Mouse (Mus musculus) left cerebral cortex, adult 8-10 months (tissue): ENCODE results near the gene Ncam2. TPM values are rescaled to one million over a fixed set of nuclear protein-coding genes. Genes with fewer than 3 reads are reported as not detected.

Source experiments
- DNase-seq, 2 experiments: peaks; one replicate each; pipeline ENCODE4 v3.0.0; 2022; ENCODE audit warnings: low spot score in 2 of 2
- total RNA-seq, 4 experiments: library from RNA; stranded (reverse); gene quantifications; 2 replicates each; pipeline ENCODE4 v1.2.4; 2022

The Ncam2 gene
- total RNA-seq: 10 to 100 TPM; 71.5 to 84.0 (median 74.9) TPM

DNA sequence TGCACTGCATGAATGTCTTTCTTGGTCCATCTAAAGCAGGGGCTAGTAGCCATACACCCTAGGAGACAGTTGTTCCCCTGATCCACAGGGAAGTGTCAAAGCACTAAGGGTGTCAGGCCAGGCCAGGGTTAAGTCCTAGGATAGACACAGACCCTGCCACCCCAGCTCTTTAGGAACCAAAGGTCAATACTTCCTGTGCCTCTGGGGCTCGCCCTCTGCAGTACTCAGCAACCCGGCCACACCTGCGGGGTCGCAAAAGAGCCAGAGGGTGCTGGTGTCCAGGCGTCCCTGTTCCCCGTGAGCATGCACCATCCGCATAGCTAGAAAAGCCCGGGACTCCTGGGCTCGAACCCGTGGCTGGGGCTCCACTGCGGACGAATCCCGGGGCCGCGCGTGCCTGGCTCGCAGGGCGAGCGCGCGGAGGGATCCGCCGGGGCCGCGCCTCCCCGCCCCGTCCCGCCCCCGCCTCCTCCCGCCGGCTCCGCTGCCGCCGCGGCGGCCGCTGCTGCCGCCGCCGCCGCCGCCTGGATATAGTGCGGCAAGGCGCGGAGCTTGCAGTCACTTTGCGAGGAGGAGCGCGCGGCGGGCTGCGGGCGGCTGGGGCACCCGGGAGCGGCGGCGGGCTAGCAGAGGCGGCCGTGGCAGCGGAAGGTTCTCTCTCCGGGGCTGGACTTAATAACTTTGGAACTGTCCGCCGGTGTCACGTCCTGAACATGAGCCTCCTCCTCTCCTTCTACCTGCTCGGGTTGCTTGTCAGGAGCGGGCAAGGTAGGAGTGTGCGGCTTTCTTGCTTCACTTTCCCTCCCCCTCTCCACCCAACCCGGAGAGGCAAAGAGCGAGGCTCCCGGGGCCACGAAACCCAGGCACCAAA is at the start of gene Ncam2:
Gene Ncam2 (plus strand): TSS at position 497 of the 871 bp plus-strand sequence.
- DNase-seq: peak; percentile 59

DNA sequence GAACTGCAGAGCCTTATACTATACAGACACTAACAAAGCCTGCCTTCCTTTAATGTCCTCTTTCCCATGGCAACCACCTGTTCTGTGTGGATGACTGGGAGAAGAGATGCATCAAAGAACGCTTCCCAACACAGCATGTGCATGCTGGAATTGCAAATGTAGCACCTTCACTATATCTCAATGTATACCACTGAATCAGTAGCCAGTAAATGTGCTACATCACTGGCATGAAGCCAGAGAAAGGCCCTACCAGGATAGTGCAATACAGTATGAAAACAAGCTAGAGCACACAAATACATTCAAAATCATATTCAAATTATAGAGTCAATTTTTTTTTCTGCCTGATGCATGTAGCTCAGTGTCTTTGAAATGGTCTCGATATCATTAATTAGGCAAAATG is 29.7 kb upstream of the Ncam2 start:
- DNase-seq: no peak

DNA sequence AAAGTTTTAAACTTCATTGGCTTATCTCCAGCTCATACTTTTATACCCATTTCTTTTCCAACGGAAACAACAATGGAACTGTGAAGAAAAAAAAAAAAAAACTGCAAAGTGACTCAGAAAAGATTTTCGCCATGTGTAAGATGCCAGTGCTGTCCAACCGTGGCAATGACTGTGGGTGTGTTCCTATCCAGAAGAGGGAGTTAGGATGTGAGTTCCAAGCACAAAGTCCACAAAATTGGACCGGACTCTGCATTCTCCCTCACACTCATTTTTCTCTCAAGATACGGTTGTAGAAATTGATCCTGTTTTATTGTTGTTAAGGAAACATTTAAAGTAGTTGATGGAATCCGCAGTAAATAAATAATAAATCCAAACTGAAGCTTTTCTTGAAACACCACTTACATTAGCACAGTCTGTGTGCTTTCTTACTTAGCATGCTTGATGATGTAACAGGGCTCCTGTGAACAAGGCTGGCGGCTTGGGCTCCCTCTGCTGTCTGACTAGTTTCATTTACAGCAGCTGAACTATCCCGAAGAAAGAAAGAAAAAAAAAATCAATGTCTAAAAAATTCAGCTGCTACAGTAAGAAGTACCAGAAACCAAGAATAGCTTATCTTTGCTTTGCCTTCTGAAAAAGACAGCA is 25.1 kb upstream of the Ncam2 start:
- DNase-seq: peak in 1 of 2 experiments; percentile 49

DNA sequence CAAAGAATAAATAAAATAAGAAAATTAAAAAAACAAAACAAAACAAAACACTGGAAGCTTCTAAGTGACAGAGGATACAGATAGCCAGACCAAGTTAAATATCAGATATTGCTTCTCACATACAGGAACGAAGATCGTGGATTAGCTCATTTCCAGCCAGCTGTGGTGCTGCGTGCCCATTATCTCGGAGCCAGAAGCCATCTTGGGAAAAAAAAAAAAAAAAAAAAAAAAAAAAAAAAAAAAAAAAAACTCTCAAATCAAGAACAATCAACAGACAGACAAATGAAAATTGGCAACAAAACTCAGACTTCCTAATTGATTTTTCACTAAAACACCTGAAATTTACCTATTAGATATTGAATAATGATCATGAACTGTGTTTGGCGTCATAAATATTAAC is 20.7 kb upstream of the Ncam2 start:
- no peak for DNase-seq

DNA sequence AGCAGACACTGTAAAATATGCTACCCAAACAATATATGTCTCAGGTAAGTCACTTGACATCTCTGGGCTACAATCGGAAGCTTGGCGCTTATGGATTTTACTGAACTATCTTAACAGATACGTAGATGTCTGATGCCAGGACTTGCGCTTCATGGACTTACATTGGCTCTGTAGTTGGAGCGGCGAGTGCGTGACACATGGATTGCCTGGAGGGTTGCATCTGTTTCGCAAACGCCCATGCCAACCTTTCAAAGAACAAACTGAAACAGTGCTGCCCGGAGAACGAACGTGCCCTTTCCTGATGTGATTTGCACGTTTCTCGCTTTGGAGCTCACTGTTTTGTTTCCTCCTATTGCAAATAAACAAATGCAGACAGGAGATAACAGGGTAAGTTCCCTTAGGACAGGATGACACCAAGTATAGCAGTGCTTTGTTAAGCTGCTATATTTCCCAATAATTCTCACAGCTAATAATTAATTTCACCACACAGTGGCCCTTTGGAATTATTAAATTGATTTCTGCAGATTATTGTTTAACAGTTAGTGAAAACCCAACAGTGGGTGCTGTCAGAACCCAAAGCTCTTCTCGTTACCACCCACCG is 12.8 kb upstream of the Ncam2 start:
- DNase-seq: no peak

DNA sequence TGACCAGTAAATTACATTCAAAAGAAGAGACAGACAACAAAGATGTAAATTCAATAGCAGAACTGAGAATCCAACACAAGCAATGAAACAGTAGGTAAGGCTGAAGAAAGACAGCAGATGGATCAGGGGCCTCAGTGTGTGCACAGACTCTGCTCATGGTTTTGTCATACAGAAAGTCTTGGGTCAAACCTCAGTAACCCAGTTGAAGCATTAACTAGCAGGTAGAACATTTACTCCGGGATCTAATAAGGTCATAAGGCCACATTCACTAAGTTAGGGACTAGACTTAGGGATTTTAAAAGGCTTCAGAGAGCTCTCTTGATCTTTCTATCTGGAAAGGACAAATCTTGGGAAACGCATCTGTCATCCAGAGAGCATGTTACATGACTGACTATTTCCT is 8.9 kb upstream of the Ncam2 start:
- no peak for DNase-seq

DNA sequence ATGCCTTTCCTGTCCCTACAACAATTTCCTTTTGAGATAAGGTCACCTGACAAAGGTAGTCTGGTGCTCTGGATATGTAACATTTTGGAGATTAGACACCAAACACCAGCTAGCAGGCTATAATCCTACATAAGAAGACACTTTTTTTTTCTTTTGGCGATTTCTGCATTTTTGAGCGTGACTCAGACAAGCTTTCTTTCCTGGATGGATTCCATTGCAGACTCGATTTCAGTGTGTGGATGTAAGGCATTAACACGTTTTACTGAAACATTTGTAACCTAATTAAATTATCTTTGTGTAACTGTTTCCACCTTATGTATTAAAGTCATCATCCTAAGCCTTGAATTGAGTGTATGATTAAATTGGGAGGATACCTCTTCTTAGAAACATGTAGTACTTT is 7.9 kb upstream of the Ncam2 start:
- no peak for DNase-seq

DNA sequence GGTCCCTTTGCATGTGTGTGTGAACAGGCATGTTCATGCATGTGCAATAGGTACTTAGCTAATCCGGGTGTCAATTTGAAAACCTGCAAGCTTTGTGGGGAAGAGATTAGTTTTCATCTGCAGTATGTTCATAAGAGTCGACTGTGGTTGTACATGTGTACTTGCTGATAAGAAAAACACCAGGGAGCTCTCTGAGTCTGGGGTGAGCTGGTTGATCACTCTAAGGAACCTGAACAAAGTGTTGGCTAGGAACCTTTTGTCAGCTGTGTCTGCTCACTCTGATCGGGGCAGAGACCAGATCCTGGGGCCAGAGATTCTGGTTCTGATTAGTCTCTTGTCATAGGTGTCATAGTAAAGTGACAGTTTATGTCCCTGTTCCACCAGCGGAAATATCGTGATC is 1.0 kb upstream of the Ncam2 start:
- no peak for DNase-seq

DNA sequence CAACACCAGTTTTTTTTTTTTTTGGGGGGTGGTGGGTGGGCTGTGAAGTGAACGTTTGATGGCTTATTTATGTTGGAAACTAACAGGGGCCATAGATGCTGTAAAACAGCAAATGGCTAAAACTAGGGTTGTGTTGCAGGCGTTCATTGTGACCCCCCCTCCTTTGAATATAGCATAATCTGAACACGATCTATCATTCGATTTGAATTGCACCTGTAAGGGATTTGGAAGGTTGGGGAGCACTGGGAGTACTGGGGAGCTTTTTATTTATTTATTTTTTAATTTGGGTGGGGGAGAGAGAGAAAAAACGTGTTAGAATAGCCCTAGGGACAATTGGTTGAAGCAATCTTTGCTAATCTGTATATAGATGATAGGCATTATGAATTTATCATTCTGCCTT is 974 bp downstream of the Ncam2 start:
- DNase-seq: no peak

DNA sequence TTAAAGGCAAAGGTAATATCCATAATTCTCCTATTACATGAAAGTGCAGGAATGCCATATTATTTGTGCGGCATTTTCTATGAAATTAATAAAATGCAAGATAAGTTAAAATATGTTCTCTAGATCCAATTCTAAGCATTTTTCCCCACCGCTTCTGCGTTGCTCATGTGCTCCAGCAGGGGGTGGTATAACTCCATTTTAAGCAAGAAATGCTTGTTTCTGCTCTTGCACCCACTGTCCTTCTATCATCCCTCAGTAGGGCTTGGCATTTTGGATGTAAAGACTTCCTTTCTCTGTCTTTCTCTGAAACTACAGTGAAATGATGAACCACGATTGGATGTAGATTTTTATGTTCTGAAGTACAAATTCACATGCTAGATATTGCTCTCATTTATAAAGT is 1.5 kb downstream of the Ncam2 start:
- peak; percentile 59 to 62 for DNase-seq

DNA sequence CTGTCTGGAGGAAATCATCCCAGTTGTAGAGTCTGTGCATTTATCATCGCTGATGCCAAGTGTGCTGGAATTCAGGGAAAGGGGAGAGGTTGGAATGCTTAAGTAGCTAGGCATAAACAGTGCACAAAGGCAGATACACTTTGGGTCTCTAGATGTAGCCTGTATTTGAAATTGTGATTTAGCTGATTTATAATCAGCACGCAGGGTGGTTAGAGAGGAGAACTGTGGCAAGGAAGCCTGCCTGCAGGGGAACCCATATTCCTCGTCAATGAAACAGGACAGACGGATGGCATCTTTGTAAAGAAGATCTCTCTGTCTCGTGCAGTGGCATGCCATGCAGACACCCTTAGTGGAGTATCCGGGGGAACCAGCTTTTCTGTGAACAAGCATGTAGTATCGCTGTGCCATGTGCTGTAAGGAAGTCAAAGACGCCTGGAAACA is 2.2 kb downstream of the Ncam2 start:
- DNase-seq: peak in 1 of 2 experiments; percentile 37

DNA sequence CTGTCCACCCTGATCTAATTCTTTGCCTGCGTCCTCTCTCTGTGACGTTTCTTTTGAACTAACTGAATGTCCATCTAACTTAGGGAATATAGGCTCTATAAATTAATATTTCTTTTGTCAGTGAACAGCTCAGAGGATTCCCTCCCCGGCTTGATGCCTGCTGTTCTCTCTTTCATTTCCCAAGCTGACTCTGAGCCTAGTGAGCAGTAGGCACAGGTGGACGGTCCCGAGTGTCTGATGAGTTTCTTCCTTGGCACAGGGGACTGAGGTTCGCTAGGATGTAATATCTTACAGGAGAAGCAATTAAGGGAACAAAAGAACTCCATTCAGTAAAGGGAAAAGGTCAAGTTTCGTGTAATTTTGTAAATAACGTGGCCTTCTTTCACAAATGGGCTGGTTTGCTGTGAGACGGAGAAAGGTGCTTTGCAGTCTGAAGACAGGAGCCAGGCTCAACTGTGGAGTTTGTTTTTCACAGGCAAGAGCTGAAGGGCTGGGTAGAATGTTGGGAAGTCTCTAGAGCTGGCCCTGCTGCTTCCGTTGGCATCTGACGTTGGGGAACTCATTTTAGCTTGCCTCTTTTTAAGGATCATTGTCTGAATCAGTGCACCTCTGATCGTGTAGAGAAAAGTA is 4.0 kb downstream of the Ncam2 start:
- DNase-seq: no peak

DNA sequence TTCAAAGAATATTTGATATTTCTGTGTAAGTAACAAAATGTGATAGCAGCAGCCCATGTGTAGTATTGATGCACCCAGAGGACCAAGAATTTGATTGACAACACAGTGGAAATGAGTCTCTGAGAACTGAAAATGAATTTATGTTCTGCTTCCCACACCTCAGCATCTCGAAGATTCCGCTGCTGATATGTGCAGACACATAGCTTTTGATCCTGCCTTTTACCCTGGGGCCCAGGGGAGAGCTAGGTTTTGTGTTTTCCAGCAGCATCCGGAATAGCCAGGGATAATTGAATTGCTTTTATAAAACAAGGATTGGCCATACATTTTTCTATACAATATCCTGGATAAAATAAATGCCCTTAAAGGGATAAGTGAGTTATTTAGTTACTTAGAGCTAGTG is 20.7 kb downstream of the Ncam2 start:
- DNase-seq: no peak

DNA sequence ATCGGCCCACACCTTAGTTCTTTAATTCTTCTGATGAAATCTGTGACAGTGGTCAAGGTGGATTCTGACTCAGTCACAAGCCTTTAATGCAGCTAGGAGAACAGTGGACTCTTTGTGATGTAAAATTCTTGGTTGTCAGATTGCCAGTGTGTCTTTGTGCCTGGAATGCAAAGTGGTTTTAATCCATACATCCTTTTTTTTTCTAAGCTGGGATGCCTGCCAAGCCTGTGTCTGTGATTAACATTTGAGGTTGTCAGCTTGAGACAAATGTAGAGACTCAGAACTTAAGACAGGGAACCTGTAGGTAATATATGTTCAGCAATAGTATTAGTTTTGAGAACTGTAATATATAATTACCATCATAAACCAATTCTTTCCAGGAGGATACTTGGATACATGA is 23.3 kb downstream of the Ncam2 start:
- DNase-seq: peak in 1 of 2 experiments; percentile 29

DNA sequence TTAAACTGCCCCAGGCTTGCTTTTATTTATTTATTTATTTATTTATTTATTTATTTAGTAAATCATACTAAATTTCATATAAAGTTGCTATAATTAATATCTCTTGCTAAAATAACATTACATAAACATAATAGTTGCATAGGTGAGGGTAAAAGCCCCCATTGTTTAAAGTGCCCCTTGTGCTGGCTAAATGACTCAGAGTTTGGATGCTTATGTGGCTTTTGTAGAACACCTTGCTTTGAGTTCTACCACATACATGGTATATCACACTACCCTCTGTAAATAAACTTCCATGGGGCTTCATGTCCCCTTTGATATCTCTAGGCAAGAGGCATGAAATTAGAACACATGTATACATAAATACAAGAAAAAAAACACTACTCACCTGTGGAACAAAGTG is 23.8 kb downstream of the Ncam2 start:
- no peak for DNase-seq

DNA sequence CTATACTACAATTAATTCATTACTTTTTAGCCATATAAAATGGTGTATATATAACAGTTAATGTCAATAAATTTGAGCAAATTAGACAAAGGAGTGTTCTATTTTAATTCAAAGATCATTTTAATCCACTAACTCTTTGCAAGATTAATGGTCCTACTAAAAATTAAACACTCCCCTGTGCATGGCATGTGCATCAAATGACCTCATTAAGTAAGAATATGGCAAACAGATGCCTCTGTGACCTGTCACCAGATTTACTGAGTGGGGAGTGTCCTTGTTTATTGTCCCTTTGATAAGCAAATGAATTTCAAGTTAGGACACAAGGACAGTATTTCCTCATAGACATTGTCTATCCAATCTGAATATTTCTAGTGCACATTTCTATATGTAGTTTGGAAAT is 54.4 kb downstream of the Ncam2 start:
- no peak for DNase-seq

DNA sequence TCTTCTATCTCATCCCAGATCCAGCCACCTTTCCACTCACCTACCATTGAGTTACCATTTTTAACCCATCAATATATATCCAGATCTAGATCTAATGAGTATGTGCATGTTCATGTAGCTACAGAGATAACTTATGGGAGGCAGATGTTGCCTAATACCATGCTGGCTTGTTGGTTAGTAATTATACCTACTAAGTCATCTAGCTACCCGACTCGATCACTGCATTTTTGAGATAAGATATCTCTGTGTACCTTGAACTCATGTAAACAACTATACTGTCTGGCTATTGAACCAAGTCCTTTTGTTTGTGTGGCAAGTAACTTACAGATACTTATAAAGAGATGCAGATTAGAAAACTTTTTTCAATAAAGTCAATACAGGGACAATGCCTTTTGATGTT is 59.9 kb downstream of the Ncam2 start:
- no peak for DNase-seq

DNA sequence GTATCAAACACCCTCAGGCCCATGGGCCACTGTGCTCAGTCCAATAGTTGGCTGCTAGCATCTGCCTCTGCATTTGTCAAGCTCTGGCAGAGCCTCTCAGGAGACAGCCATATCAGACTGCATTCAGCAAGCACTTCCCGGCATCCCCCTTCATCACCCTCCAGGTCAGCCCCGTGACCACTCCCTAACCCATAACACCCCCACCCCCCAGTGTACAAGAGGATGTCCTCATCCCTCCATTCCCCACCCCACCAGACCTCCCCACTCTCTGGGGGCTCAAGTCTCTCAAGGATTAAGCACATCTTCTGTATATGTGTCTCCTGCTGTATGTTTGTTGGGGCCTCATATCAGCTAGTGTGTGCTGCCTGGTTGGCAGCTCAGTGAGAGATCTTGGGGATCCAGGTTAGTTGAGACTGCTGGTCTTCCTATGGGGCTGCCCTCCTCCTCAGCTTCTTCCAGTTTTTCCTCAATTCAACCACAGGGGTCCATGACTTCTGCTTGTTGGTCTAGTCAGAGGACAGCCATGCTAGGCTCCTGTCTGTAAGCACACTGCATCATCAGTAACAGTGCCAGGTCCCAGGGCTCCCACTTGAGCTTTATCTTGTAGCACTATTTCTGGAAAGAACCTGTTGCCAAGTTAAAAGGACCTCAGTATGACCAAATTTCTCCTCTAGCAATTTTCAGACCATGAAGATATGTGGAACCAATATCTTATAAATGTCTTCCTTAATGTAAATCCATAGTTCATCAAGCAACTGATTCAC is 73.3 kb downstream of the Ncam2 start:
- DNase-seq: no peak

DNA sequence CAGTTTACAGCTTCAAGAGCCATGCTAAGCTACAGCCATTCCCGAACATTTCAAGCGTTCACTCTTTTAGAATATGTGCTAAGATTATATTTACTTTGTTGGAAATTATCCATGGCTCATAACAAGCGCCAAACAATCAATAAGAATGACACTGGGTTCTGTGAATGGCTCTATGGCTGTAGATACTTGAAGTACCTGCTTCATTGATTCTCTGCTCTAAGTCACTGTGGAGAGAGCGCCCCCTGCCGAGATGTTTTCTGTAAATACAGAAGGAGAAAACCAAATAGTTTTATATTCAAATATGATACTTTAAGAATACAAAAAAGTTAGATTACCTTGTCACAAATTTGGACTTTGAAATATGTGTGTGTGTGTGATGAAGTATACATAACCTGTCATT is 83.7 kb downstream of the Ncam2 start:
- DNase-seq: peak; percentile 27 to 30

DNA sequence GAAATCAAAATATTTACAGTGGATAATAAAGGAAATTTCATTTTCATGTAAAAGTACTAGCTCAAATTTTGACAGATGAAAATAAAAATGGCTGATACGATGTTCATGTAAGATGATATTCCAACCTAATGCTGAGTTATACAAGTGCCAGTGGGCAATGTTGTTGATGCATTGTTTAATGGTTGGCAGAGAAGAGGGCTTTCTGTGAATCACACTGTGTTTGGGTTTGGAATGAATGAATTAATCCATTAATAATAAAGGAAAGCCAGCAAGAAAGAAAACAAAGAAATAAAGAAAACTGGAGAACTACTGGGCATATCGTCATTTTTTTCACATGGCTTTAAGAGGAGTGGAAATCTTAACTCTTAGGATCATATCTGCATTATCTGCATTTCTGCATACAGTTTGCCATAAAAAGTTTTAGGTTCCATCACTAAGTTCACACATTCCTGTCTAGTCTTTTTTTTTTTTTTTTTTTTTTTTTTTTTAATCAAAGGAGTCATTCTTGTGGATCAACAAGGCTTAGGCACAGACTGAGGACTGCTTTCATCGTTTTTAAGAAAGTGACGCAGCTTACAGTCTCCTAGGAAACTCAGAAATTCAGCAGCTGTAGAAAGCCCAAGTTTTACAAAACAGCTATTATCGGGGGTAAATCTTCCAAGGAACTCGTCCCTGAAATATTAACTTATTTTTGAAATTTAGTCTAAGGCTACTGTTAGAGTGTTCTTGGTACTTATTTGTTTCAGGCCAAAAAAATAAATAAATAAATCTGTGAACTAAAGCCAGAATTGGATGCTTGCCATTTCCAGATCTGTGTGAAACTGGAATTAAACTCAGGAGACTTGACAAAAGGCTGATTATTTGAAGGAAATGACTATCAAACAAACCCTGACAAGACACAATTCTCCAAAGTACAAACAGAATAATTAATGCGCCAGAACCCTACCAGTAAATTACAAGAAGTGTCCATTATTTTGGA is 84.7 kb downstream of the Ncam2 start:
- no peak for DNase-seq
